Mouse (Mus musculus) embryo, embryonic 10 days (tissue): ENCODE measurements around the gene Armc6.
"Not testable (repeated sequence)": the region's sequence is repeated elsewhere in the genome, so short reads cannot be mapped to it uniquely, and the experiment has no call there.

Experiments used
- DNase-seq: peaks from one replicate; pipeline ENCODE4 v3.0.0-alpha.2; 2015; ENCODE audit warnings: low spot score

Armc6 gene

GRCm38 (mm10) chr8:70230837-70231236 lies 3.4 kb downstream of the Armc6 start:
- no peak for DNase-seq

DNA sequence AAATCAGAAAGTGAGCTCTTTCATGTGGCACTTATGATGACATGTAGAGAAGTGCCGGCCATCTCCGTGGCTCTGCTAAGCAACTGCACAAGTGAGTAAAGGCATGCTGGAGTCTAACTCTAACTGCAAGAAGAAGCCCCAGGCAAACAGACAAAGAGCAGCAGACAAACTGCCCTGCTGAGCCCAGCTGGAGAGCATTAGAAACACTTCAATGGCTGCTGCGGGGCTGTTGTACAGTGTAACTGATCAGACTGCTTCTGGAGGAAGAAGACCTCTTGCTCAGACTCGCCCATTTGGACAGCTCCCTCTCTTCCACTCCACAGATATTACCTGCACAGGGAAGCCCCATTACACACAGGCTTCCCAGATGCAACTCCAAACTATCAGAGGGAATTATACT lies 6.3 kb downstream of the Armc6 start:
- no peak for DNase-seq

DNA sequence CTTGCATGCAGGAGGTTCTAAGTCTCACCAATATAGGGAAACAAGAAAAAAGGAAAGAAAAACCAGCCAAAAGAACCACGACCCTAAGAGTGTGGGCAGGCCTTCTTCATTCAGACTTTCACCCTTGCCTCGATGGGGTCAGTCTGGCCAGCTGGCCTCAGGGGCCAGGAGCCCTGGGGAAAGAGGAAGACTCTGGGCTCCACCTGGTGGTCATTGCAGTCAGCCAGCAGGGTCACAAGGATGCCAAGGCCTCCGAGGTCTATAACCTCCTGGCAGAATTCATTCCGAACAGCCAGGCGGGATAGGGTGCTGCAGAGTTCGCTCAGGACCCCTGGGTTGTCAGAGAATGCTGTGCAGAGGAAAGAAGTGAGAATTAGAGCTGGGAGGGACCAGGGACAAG lies 10.9 kb downstream of the Armc6 start:
- DNase-seq = peak; percentile 65

DNA sequence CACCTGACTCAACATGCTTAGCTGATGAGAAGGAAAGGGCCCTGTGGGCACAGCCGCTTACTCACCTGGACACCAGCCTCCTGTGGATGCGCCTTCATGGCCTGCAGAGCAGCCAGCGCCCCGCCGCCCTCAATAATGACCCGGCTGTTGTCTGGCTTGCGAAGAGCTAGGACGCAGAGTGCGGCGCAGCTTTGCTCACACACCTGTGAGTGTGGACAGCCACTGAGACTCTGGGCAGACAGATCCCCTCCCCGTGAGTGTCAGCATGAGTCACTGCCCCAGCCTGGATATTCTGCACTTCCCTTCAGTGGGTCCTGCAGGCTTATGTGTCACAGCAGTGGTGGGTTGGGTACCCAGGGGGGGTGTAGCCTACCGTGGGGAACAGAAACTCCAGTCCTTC lies 12.2 kb downstream of the Armc6 start:
- DNase-seq = no peak

- DNase-seq = no peak
These were observed 13.4 kb downstream of the Armc6 start for GRCm38 (mm10) chr8:70220911-70221310.

DNA sequence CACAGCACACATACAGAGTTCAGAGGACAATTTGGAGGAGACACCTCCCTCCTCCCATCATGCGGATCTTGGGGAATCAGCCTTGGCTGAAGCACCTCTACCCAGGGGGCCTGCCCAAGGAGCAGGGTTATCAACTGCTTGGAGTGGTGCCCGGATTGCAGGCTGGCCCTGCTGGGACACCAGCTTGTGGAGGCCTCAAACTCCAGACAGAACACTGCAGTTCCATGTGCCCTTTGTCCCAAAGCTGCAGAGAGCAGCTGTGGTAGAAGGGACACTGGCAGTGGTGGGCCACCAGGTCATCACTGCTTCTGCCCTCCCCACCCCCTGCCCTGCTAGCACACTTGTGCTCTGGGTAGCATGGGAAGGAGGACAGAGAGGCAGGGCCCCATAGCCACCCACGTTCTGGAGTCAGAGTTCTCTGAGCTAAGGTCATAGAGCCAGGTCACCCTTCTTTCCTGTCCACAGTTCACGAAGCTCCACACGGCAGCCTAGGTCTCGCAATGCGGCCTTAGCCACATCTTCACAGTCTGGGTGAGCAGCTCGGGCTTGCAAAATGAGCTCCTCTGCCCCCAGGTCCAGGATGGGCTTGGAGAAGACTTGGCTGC lies 13.9 kb downstream of the Armc6 start:
- no peak for DNase-seq

DNA sequence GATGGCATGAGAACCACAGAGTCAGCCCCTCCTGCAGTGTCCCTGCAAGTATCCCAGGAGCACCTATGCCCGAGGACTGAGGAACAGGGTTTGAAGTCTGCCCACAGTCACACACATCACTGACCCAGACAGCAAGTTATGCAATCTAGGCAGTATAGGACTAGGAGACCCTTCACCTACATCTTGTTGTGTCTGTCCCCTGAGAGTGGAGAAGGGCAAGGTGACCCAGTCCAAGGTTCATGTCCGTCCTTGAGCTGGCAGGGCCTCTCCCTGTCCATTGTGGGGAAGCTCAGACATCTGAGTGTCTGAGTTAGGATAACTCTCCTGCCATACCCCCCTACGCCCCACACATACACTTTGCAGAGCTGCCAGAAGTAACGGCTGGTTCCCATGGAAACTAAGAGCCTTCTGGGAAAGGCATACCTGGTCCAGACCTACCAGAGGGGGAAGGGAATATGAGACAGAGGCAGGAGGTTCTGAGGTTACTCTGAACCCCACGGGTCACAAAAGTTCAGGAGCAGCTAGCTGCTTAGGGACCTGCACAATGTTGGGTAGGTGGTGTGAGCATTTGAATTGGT lies 15.1 kb downstream of the Armc6 start:
- no peak for DNase-seq

- no peak for DNase-seq
These were observed 16.8 kb downstream of the Armc6 start for GRCm38 (mm10) chr8:70217441-70217840.

GRCm38 (mm10) chr8:70216566-70216965 lies 17.7 kb downstream of the Armc6 start:
- DNase-seq = no peak

- not testable (repeated sequence) for DNase-seq
These were observed 18.1 kb downstream of the Armc6 start for GRCm38 (mm10) chr8:70216161-70216560.

DNA sequence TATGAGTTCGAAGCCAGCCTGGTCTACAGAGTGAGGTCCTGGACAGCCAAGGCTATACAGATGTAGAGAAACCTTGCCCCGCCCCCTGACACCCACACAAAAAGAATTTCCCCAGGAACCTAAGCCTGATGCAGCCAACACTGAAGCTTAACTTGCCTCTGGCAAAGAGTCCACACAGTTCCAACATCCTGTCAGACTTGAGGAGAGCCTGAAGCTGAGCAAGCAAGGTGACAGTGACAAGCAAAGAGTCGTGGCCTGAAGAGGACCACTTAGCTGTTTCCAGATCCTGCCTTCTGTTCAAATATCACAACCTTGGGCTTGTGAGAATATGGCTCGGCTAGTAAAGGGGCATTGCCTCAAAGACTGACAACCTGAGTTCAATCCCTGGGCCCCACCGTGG lies 19.2 kb downstream of the Armc6 start:
- DNase-seq = no peak

- DNase-seq = no peak
These were observed 19.9 kb downstream of the Armc6 start for GRCm38 (mm10) chr8:70214411-70214810.

DNA sequence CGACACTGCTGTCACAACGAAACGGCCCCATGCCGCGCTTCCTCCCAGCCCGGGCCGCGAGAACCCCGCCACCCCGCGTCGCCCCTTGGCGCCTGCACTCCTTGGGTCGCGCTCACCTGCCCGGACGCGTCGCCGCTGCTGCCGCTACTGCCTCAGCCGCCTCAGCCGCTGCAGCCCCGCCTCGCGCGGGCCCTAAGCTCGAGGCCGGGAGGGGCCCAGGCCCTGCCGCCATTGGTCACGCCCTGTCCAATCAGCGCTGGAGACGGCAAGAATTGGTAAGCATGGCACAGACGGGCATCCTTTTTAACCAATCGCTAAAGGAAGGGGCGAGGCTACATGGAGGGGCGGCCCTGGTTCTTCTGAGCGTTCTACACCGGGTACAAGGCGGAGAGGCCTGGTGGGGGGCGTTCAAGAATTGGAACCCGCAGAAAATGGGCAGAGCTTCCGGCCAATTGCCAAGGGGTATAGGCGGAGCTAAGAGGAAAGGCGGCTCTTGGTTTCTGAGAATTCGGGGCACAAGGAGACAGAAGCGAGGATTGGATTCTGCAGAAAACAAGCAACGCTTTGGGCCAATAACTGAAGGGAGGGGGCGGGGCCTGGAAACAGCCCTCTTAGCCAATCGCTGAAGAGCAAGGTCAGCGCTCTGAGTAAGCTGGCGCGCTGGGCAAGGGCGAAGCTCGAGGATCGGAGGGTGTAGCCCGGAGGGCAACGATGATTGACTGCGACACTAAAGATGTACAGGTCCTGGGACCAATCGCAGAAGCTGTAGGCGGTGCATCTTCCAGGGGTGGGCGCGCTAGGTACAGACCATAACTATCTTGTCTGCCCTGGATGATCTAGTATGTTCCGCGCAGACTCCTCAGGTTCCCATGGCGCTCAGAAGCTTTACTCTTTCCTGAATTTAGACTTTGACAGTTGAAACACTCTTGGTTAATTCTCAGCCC lies 21.9 kb downstream of the Armc6 start, which contains the start of gene Slc25a42:
TSS of gene Slc25a42 (minus strand) at position 194 of the 944 bp plus-strand sequence.
- DNase-seq = peak; percentile 99

GRCm38 (mm10) chr8:70211726-70212111 lies 22.5 kb downstream of the Armc6 start:
- no peak for DNase-seq

- DNase-seq = no peak
These were observed 23.0 kb downstream of the Armc6 start for GRCm38 (mm10) chr8:70211275-70211674.

GRCm38 (mm10) chr8:70210538-70210937 lies 23.7 kb downstream of the Armc6 start:
- DNase-seq = peak; percentile 20

- peak; percentile 29 for DNase-seq
These were observed 26.1 kb downstream of the Armc6 start for GRCm38 (mm10) chr8:70208130-70208529.

GRCm38 (mm10) chr8:70204757-70205156 lies 29.5 kb downstream of the Armc6 start:
- DNase-seq = no peak

DNA sequence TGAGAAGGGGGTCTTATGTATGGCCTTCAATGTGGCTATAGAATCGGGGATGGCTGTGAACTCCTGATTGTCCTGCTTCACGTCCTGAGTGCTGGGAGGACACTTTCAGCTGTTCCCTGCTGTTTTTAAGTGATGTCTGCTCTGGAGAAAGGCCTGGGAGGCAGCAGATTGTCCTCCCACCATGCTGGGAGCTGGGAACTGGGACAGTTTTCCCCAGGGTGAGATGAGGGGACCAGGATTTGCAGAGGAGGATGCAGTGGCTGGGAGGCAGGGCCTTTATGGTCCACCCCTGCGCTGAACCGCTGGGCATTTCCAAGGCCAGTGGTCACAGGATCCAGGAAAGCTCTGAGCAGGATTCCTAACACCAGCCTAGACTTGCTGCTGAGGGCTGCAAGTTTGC lies 31.2 kb downstream of the Armc6 start:
- DNase-seq = no peak

DNA sequence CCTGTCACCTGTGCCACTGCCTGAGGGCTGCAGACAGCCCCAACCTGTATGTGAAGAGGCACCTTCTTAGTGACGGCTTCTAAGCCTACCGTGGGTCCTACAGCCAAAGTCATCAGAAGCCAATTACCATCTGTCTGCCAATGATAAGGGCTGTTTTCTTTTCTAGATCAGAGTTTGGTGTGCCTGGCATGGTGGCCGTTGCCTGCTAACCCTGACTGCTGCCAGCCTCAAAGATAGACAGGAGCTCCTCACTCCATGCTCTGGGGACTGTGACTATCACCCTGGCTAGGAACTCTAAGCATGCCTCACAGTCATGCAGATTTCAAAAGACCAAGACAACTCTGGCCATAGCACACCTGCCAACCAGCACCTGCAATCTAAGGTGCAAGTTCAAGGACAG lies 32.8 kb downstream of the Armc6 start:
- DNase-seq = no peak

- DNase-seq = no peak
These were observed 34.1 kb downstream of the Armc6 start for GRCm38 (mm10) chr8:70200098-70200681.

GRCm38 (mm10) chr8:70197603-70198002 lies 36.7 kb downstream of the Armc6 start:
- no peak for DNase-seq

GRCm38 (mm10) chr8:70195762-70196161 lies 38.5 kb downstream of the Armc6 start:
- DNase-seq = no peak
